Mouse (Mus musculus) forebrain, embryonic 12.5 days (tissue): ENCODE measurements around the gene Gm27021. TPM values are rescaled to one million over a fixed set of nuclear protein-coding genes. Genes with fewer than 3 reads are reported as not detected.

Experiments used
- ATAC-seq: fragments of 200-750 bp; cut with Nextera tagmentation; 2 replicates; pipeline ENCODE4 v1.8.0; 2017; ENCODE audit warnings: moderate TSS enrichment; ENCODE audit not compliant: low FRiP score
- H3K27ac ChIP-seq: fragments of 300-500 bp; sonication (generic); 2 replicates; pipeline ENCODE4 v1.5.1; 2016; ENCODE audit warnings: mild to moderate bottlenecking
- H3K27me3 ChIP-seq: fragments of 300-500 bp; sonication (generic); 2 replicates; pipeline ENCODE4 v1.6.1; 2016; ENCODE audit warnings: mild to moderate bottlenecking
- H3K36me3 ChIP-seq: fragments of 300-500 bp; sonication (generic); replicated peaks from 2 replicates; pipeline ENCODE4 v1.6.1; 2016; ENCODE audit warnings: mild to moderate bottlenecking
- H3K4me1 ChIP-seq: fragments of 300-500 bp; sonication (generic); 2 replicates; pipeline ENCODE4 v1.6.1; 2016
- H3K4me2 ChIP-seq: fragments of 300-500 bp; sonication (generic); 2 replicates; pipeline ENCODE4 v1.6.1; 2016; ENCODE audit warnings: mild to moderate bottlenecking, moderate library complexity
- H3K4me3 ChIP-seq: fragments of 300-500 bp; sonication (generic); replicated peaks from 2 replicates; pipeline ENCODE4 v1.5.1; 2016; ENCODE audit warnings: mild to moderate bottlenecking
- H3K9ac ChIP-seq: fragments of 300-500 bp; sonication (generic); 2 replicates; pipeline ENCODE4 v1.6.1; 2016; ENCODE audit warnings: mild to moderate bottlenecking
- H3K9me3 ChIP-seq: fragments of 300-500 bp; sonication (generic); 2 replicates; pipeline ENCODE4 v1.6.1; 2016
- WGBS: fragments of 180-500 bp; shearing (Covaris S2); methylation state at CpG from one replicate; pipeline ENCODE4 v1.1.7; 2016; 5-methylcytosine and 5-hydroxymethylcytosine counted together
- polyA plus RNA-seq: library from polyadenylated mRNA; unstranded; fragments of >200 nt; fragmentation: Nextera tagmentation; extraction: Ambion mirVana; gene quantifications from 2 replicates; pipeline ENCODE4 v1.2.1, GENCODE M21; 2016

The Gm27021 gene
- 4.3 and 4.4 TPM in 2 replicates for polyA plus RNA-seq

- peaks cover 31% of the 10 kb centered on the region for H3K36me3 ChIP-seq
Observed at GRCm38 (mm10) chr8:120667561-120668373, at the start of gene Gm27021, which contains the start of gene Cox4i1. Gene Gm27021, minus strand, starts transcription at chr8:120668079. Gene Cox4i1, plus strand, starts transcription at chr8:120668222.

GRCm38 (mm10) chr8:120715996-120716680 is 48.3 kb upstream of the Gm27021 start:
- ATAC-seq, result no peak
- Histone ChIP-seq H3K27ac (no peak overlapping the region), H3K36me3 (no peaks in the 10 kb centered on the region), H3K9me3 (no peaks in the 10 kb centered on the region), H3K9ac (no peak overlapping the region), H3K27me3 (no peaks in the 10 kb centered on the region), H3K4me2 (no peak overlapping the region), H3K4me3 (no peak overlapping the region), H3K4me1 (no peaks in the 10 kb centered on the region)
- WGBS, result 84% methylated on average over 15 of the region's 15 CpGs

More at GRCm38 (mm10) chr8:120667561-120668373, at the start of gene Gm27021, which contains the start of gene Cox4i1:
- Histone ChIP-seq H3K4me1 (peaks cover 51% of the 10 kb centered on the region), H3K4me3 (peak within 1 kb of the TSS; percentile 94), H3K27ac (peak within 1 kb of the TSS; percentile 88), H3K4me2 (peak within 1 kb of the TSS; percentile 83), H3K9ac (peak within 1 kb of the TSS; percentile 96), H3K27me3 (no peaks in the 10 kb centered on the region), H3K9me3 (no peaks in the 10 kb centered on the region)
- peak; percentile 93 for ATAC-seq
- WGBS, result under 1% methylated on average over 95 of the region's 105 CpGs

GRCm38 (mm10) chr8:120715200-120715599 is 47.3 kb upstream of the Gm27021 start:
- H3K27ac ChIP-seq, result no peak overlapping the region
- 90% methylated on average over 6 of the region's 6 CpGs for WGBS
- no peaks in the 10 kb centered on the region for H3K9me3 ChIP-seq
- ATAC-seq, result no peak
- H3K4me1 ChIP-seq, result no peaks in the 10 kb centered on the region
- H3K4me3 ChIP-seq, result no peak overlapping the region
- H3K36me3 ChIP-seq, result no peaks in the 10 kb centered on the region
- H3K9ac ChIP-seq, result no peak overlapping the region
- H3K4me2 ChIP-seq, result no peak overlapping the region
- H3K27me3 ChIP-seq, result no peaks in the 10 kb centered on the region

GRCm38 (mm10) chr8:120709176-120709575 is 41.3 kb upstream of the Gm27021 start:
- H3K9ac ChIP-seq, result no peak overlapping the region
- no peak for ATAC-seq

GRCm38 (mm10) chr8:120706193-120706592 is 38.3 kb upstream of the Gm27021 start:
- ATAC-seq, result no peak
- Histone ChIP-seq H3K4me2 (no peak overlapping the region), H3K27ac (no peak overlapping the region), H3K36me3 (no peaks in the 10 kb centered on the region), H3K9me3 (no peaks in the 10 kb centered on the region), H3K9ac (no peak overlapping the region), H3K4me1 (no peaks in the 10 kb centered on the region), H3K27me3 (no peaks in the 10 kb centered on the region), H3K4me3 (no peak overlapping the region)
- 81% methylated on average over 3 of the region's 3 CpGs for WGBS

More at GRCm38 (mm10) chr8:120709176-120709575, 41.3 kb upstream of the Gm27021 start:
- Histone ChIP-seq H3K4me3 (no peak overlapping the region), H3K4me1 (no peaks in the 10 kb centered on the region), H3K4me2 (no peak overlapping the region), H3K27me3 (no peaks in the 10 kb centered on the region), H3K9me3 (no peaks in the 10 kb centered on the region), H3K27ac (no peak overlapping the region), H3K36me3 (no peaks in the 10 kb centered on the region)
- WGBS, result 86% methylated on average over 10 of the region's 10 CpGs

GRCm38 (mm10) chr8:120705163-120705562 is 37.3 kb upstream of the Gm27021 start:
- no peak for ATAC-seq
- H3K4me1 ChIP-seq, result no peaks in the 10 kb centered on the region
- H3K9me3 ChIP-seq, result no peaks in the 10 kb centered on the region
- H3K36me3 ChIP-seq, result no peaks in the 10 kb centered on the region
- H3K4me2 ChIP-seq, result no peak overlapping the region
- no peak overlapping the region for H3K27ac ChIP-seq
- H3K27me3 ChIP-seq, result no peaks in the 10 kb centered on the region
- no peak overlapping the region for H3K4me3 ChIP-seq
- no peak overlapping the region for H3K9ac ChIP-seq
- WGBS, result 88% methylated on average over 15 of the region's 15 CpGs

GRCm38 (mm10) chr8:120704203-120704602 is 36.3 kb upstream of the Gm27021 start:
- H3K4me1 ChIP-seq, result no peaks in the 10 kb centered on the region
- no peak overlapping the region for H3K9ac ChIP-seq
- WGBS, result 77% methylated on average over 9 of the region's 9 CpGs
- H3K36me3 ChIP-seq, result no peaks in the 10 kb centered on the region
- no peaks in the 10 kb centered on the region for H3K27me3 ChIP-seq
- H3K27ac ChIP-seq, result no peak overlapping the region
- H3K9me3 ChIP-seq, result no peaks in the 10 kb centered on the region
- no peak for ATAC-seq
- no peak overlapping the region for H3K4me3 ChIP-seq
- H3K4me2 ChIP-seq, result no peak overlapping the region

GRCm38 (mm10) chr8:120701758-120702465 is 34.0 kb upstream of the Gm27021 start:
- no peaks in the 10 kb centered on the region for H3K9me3 ChIP-seq
- no peak for ATAC-seq
- H3K4me2 ChIP-seq, result no peak overlapping the region
- 71% methylated on average over 19 of the region's 19 CpGs for WGBS
- no peak overlapping the region for H3K9ac ChIP-seq
- no peak overlapping the region for H3K4me3 ChIP-seq
- no peaks in the 10 kb centered on the region for H3K4me1 ChIP-seq
- H3K27ac ChIP-seq, result no peak overlapping the region
- H3K36me3 ChIP-seq, result no peaks in the 10 kb centered on the region
- H3K27me3 ChIP-seq, result no peaks in the 10 kb centered on the region

- no peak for ATAC-seq
- Histone ChIP-seq H3K27me3 (peaks cover 4% of the 10 kb centered on the region; the same call in 1 of the 2 replicates), H3K4me1 (no peaks in the 10 kb centered on the region), H3K9me3 (no peaks in the 10 kb centered on the region), H3K27ac (no peak overlapping the region), H3K36me3 (no peaks in the 10 kb centered on the region), H3K9ac (no peak overlapping the region), H3K4me2 (no peak overlapping the region), H3K4me3 (no peak overlapping the region)
- WGBS, result 89% methylated on average over 4 of the region's 4 CpGs
Observed at GRCm38 (mm10) chr8:120700053-120700452, 32.2 kb upstream of the Gm27021 start.

- no peak for ATAC-seq
Observed at GRCm38 (mm10) chr8:120699565-120699964, 31.7 kb upstream of the Gm27021 start.

GRCm38 (mm10) chr8:120699079-120699478 is 31.2 kb upstream of the Gm27021 start:
- no peak overlapping the region for H3K9ac ChIP-seq
- H3K4me1 ChIP-seq, result no peaks in the 10 kb centered on the region
- no peaks in the 10 kb centered on the region for H3K9me3 ChIP-seq
- H3K4me3 ChIP-seq, result no peak overlapping the region
- H3K4me2 ChIP-seq, result no peak overlapping the region
- ATAC-seq, result no peak
- WGBS, result 83% methylated on average over 6 of the region's 6 CpGs
- no peak overlapping the region for H3K27ac ChIP-seq
- no peaks in the 10 kb centered on the region for H3K36me3 ChIP-seq
- H3K27me3 ChIP-seq, result peaks cover 4% of the 10 kb centered on the region; the same call in 1 of the 2 replicates

More at GRCm38 (mm10) chr8:120699565-120699964, 31.7 kb upstream of the Gm27021 start:
- Histone ChIP-seq H3K36me3 (no peaks in the 10 kb centered on the region), H3K9ac (no peak overlapping the region), H3K4me2 (no peak overlapping the region), H3K9me3 (no peaks in the 10 kb centered on the region), H3K4me1 (no peaks in the 10 kb centered on the region), H3K4me3 (no peak overlapping the region), H3K27me3 (peaks cover 4% of the 10 kb centered on the region; the same call in 1 of the 2 replicates), H3K27ac (no peak overlapping the region)
- WGBS, result 77% methylated on average over 2 of the region's 2 CpGs

- Histone ChIP-seq H3K27me3 (peaks cover 4% of the 10 kb centered on the region; the same call in 1 of the 2 replicates), H3K27ac (no peak overlapping the region), H3K9me3 (no peaks in the 10 kb centered on the region), H3K4me3 (no peak overlapping the region), H3K36me3 (no peaks in the 10 kb centered on the region), H3K9ac (no peak overlapping the region), H3K4me2 (no peak overlapping the region), H3K4me1 (no peaks in the 10 kb centered on the region)
- 90% methylated on average over 7 of the region's 7 CpGs for WGBS
- no peak for ATAC-seq
Observed at GRCm38 (mm10) chr8:120698426-120698825, 30.5 kb upstream of the Gm27021 start.
